Mouse (Mus musculus) right cerebral cortex, adult 2 months (tissue): Measurements from ENCODE around the gene Dock9.

Experiments used
- DNase-seq, 2 experiments: peaks; one replicate each; pipeline ENCODE4 v3.0.0; 2021 to 2022; ENCODE audit warnings: low spot score in 2 of 2

Gene Dock9

GRCm38 (mm10) chr14:121527883-121528282 is 269.8 kb downstream of the Dock9 start:
- DNase-seq, result no peak

DNA sequence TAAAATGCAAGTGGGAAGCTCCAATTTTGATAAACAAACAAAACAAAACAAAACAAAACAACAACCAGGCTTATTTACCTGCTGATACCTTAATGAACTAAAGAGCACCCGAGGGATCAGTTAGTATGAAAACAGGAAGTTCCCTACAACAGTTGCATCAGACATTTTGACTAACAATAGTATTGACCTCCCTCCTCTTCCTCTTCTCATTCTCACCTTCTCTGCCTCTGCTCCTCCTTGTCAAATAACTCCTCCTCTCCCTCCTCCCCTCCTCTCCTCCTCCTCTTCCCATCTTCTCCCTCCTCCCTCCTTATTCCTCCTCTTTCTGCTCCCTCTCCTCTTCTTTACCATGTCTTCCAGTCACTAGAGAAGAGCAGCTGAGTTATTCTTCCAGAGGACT is 270.4 kb downstream of the Dock9 start:
- no peak for DNase-seq

DNA sequence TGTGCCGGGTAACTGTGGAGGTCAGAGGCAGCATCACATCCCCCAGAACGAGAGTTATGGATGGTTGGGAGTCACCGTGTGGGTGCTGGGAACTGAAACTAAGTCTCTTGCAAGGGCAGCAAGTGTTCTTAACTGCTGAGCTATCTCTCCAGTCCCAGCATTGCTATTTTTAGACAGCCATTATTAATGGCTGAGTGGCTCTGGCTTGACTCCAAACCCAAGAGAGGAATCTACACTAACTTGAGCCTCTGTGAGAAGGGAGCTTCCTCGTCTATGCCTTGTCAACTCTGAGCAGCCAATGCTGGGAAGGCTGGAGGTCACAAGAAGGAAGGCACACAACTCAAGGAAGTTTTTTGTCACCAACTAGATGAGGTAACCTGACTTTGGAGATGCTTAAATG is 275.9 kb downstream of the Dock9 start:
- DNase-seq, result no peak

DNA sequence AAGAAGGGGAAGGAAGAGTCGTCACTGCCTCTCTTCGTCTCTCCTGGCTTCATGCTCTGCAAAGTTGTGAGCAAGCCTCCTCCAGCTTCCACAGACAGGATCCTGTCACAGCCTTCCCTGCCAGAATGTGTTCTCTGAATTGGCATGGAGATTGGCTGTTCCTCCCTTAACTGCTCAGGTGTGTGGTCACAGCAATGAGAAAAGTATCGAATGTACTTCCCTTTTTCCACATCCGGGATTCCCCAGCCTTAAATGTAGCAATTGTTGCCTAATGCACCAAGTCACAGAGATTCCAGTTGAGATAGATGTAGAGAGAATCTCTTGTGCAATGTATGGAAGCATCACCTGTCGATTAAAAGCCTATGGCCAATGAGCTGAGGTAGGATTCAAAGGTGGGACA is 280.8 kb downstream of the Dock9 start:
- DNase-seq, result no peak

DNA sequence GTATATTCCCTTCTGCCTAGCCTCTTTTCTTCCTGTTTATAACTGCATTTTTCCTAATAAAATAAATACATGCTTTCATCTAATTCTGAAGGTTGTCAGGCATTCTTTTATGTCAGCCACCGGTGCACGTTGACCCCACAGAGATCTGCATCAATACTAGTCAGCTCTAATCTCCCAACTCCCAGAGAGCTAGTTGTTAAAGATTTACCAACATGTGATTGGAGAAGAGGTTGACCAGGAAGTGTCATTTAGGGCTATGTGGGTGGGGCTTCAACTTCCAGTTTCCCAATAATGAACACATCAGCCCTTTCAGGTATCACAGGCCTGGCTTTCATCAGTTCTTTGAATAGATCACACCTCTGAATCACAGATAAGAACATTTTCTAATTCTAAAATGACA is 288.7 kb downstream of the Dock9 start:
- DNase-seq, result no peak

DNA sequence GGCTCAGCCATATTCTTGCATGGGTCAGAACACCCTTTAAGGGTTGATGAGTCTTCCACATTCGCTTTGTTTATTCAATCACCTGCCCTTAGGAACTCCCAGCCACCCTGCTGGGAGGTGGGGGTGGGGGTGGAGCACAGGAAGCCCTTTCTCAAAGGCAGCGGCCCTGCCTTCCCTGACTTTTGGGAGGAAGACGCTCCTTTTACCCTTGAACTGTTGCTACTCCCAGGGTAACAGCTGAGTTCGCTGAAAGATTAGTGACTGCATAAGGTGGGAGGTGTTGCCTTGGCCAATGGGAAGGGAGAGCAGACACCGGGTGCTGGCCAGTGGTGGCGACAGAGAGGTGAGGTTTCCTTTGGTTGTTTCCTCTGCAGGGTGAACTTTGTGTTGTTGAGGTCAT is 291.3 kb downstream of the Dock9 start:
- DNase-seq, result no peak

GRCm38 (mm10) chr14:121505485-121505860 is 292.2 kb downstream of the Dock9 start:
- no peak for DNase-seq

GRCm38 (mm10) chr14:121504781-121505484 is 292.7 kb downstream of the Dock9 start, which contains the start of gene Slc15a1:
Gene Slc15a1, minus strand, starts transcription at chr14:121505252.
- DNase-seq, result no peak

DNA sequence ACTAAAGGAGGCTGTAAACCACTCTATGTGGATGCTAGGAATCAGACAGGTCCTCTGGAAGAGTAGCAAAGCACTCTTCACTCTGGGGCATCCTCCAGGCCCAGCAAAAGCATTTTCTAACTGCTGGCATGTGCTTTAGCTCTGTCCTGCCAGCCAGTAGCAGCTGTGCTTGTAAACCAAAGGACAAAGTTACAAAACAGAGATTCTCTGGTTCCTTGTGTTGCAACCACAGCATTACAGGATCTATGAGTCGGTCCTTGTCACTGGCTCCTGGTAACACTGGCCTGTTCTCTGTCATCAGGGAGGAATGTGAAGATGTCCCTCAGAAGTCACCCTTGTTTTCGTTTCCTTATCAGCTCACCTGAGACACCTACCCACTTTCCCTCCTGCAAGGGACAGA is 297.1 kb downstream of the Dock9 start:
- no peak for DNase-seq

- no peak for DNase-seq
Observed at GRCm38 (mm10) chr14:121499769-121500168, 297.9 kb downstream of the Dock9 start.

- no peak for DNase-seq
Observed at GRCm38 (mm10) chr14:121497800-121498199, 299.8 kb downstream of the Dock9 start.

DNA sequence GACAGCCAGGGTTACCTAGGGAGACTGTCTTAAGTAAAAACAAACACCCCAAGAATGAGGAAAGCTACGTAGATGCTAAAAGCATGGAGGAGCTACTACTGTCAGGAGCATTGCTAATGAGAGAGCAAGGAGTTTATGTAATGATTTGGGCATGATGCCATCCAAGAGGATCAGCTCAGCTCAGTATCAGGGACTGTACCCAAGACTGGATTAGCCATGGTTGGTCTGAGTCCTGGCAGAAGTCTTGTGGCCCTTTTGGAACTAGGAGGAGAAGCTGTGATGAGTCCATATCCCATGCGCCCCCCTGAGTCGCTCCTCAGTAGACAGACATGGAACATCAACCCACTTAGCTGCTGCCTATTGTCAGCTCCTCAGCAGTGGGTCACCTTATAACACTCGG is 301.9 kb downstream of the Dock9 start:
- DNase-seq, result no peak

GRCm38 (mm10) chr14:121495120-121495519 is 302.5 kb downstream of the Dock9 start:
- DNase-seq, result no peak

DNA sequence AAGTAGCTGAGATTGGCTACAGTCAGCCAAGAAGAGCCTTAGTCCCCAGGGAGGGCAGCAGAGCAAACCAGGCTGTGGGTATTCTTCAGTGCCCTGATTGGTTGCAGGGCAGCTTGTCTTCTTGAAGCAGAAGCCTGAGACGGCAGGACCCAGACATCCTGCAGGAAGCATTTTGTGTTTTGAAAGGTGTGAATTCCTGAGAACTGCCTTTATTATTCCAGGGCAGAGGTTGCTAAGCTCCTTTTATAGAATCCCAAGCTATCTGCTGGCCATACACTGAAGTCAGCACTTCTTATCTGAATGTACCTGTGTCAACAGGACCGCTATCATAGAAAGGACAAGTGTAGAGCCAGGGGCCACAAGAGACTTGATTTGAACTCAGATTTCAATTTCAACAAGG is 303.4 kb downstream of the Dock9 start:
- no peak for DNase-seq

DNA sequence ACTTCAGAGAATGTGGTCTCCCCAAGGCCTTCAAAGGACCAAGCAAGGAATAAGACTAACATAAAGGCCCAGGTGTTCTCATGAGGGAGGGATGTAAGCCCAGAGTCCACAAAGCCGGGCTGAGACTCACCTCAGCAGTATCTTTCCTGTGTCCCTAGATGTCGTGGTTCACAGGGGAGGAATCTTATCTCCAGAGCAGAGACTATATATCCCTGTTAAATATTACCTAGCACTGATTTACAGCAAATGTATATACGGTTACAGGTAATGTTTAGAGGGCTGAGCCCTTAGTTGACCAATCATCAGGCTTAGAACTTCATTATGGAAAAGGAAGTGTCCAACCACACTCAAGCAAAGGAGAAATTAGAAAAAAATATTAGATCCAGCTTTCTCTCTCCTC is 303.9 kb downstream of the Dock9 start:
- DNase-seq, result no peak

- no peak for DNase-seq
Observed at GRCm38 (mm10) chr14:121492328-121492727, 305.3 kb downstream of the Dock9 start.
